Mouse (Mus musculus): Measurements from ENCODE around the gene Sema3f. TPM values are rescaled to one million over a fixed set of nuclear protein-coding genes. Genes with fewer than 3 reads are reported as not detected.
A peak's percentile ranks its signal among the peaks of the same experiment; 100 is the strongest.

Sema3f gene
- polyA plus RNA-seq, 1 experiment: 88.1 TPM

- H3K4me1 ChIP-seq (ENCODE audit: control insufficient read depth, insufficient read depth, low read length): peaks cover 41% of the 10 kb centered on the region
- peak overlapping the region; percentile 75 for H3K27ac ChIP-seq (ENCODE audit: insufficient read depth, low read length)
- no peak overlapping the region for H3K4me3 ChIP-seq (ENCODE audit: insufficient read depth, low read length)
- TF ChIP-seq CTCF (IDR thresholded peaks at IDR 0.05; ENCODE audit: borderline replicate concordance, insufficient read depth, low read length): no peak
- TF ChIP-seq POLR2A (IDR thresholded peaks at IDR 0.05; ENCODE audit: low read depth, low read length): no peak
Observed at GRCm38 (mm10) chr9:107703337-107704122, 6.7 kb downstream of the Sema3f start.

- Histone ChIP-seq H3K4me3 (ENCODE audit: insufficient read depth, low read length) (no peak overlapping the region), H3K27ac (ENCODE audit: insufficient read depth, low read length) (peak overlapping the region; percentile 75), H3K4me1 (ENCODE audit: control insufficient read depth, insufficient read depth, low read length) (peaks cover 41% of the 10 kb centered on the region)
- TF ChIP-seq CTCF (IDR thresholded peaks at IDR 0.05; ENCODE audit: borderline replicate concordance, insufficient read depth, low read length) (no peak), POLR2A (IDR thresholded peaks at IDR 0.05; ENCODE audit: low read depth, low read length) (no peak)
Observed at GRCm38 (mm10) chr9:107702606-107703185, 7.6 kb downstream of the Sema3f start.

- Histone ChIP-seq H3K27ac (ENCODE audit: insufficient read depth, low read length) (peak overlapping the region; percentile 91), H3K4me1 (ENCODE audit: control insufficient read depth, insufficient read depth, low read length) (peaks cover 37% of the 10 kb centered on the region), H3K4me3 (ENCODE audit: insufficient read depth, low read length) (no peak overlapping the region)
- TF ChIP-seq POLR2A (IDR thresholded peaks at IDR 0.05; ENCODE audit: low read depth, low read length) (peak; percentile 37; the same call in 1 of the 2 replicates), CTCF (IDR thresholded peaks at IDR 0.05; ENCODE audit: borderline replicate concordance, insufficient read depth, low read length) (no peak)
Observed at GRCm38 (mm10) chr9:107701594-107701993, 8.7 kb downstream of the Sema3f start.

GRCm38 (mm10) chr9:107700114-107700571 lies 10.1 kb downstream of the Sema3f start:
- TF ChIP-seq POLR2A (IDR thresholded peaks at IDR 0.05; ENCODE audit: low read depth, low read length) (no peak), CTCF (IDR thresholded peaks at IDR 0.05; ENCODE audit: borderline replicate concordance, insufficient read depth, low read length) (no peak)
- Histone ChIP-seq H3K27ac (ENCODE audit: insufficient read depth, low read length) (peak overlapping the region; percentile 91), H3K4me3 (ENCODE audit: insufficient read depth, low read length) (no peak overlapping the region), H3K4me1 (ENCODE audit: control insufficient read depth, insufficient read depth, low read length) (peaks cover 37% of the 10 kb centered on the region)

GRCm38 (mm10) chr9:107699376-107699980 lies 10.8 kb downstream of the Sema3f start:
- TF ChIP-seq POLR2A (IDR thresholded peaks at IDR 0.05; ENCODE audit: low read depth, low read length) (no peak), CTCF (IDR thresholded peaks at IDR 0.05; ENCODE audit: borderline replicate concordance, insufficient read depth, low read length) (no peak)
- Histone ChIP-seq H3K4me1 (ENCODE audit: control insufficient read depth, insufficient read depth, low read length) (peaks cover 37% of the 10 kb centered on the region), H3K4me3 (ENCODE audit: insufficient read depth, low read length) (no peak overlapping the region), H3K27ac (ENCODE audit: insufficient read depth, low read length) (peak overlapping the region; percentile 91)

GRCm38 (mm10) chr9:107698611-107699190 lies 11.6 kb downstream of the Sema3f start:
- TF ChIP-seq CTCF (IDR thresholded peaks at IDR 0.05; ENCODE audit: borderline replicate concordance, insufficient read depth, low read length) (no peak), POLR2A (IDR thresholded peaks at IDR 0.05; ENCODE audit: low read depth, low read length) (no peak)
- peak overlapping the region; percentile 21 for H3K27ac ChIP-seq (ENCODE audit: insufficient read depth, low read length)
- peaks cover 33% of the 10 kb centered on the region for H3K4me1 ChIP-seq (ENCODE audit: control insufficient read depth, insufficient read depth, low read length)
- H3K4me3 ChIP-seq (ENCODE audit: insufficient read depth, low read length): no peak overlapping the region

- TF ChIP-seq POLR2A (IDR thresholded peaks at IDR 0.05; ENCODE audit: low read depth, low read length) (no peak), CTCF (IDR thresholded peaks at IDR 0.05; ENCODE audit: borderline replicate concordance, insufficient read depth, low read length) (no peak)
Observed at GRCm38 (mm10) chr9:107697811-107698521, 12.3 kb downstream of the Sema3f start.

GRCm38 (mm10) chr9:107696845-107697610 lies 13.2 kb downstream of the Sema3f start:
- no peak for TF ChIP-seq CTCF (IDR thresholded peaks at IDR 0.05; ENCODE audit: borderline replicate concordance, insufficient read depth, low read length)
- TF ChIP-seq POLR2A (IDR thresholded peaks at IDR 0.05; ENCODE audit: low read depth, low read length): no peak
- no peak overlapping the region for H3K4me3 ChIP-seq (ENCODE audit: insufficient read depth, low read length)
- peaks cover 23% of the 10 kb centered on the region for H3K4me1 ChIP-seq (ENCODE audit: control insufficient read depth, insufficient read depth, low read length)
- no peak overlapping the region for H3K27ac ChIP-seq (ENCODE audit: insufficient read depth, low read length)

More at GRCm38 (mm10) chr9:107697811-107698521, 12.3 kb downstream of the Sema3f start:
- no peak overlapping the region for H3K4me3 ChIP-seq (ENCODE audit: insufficient read depth, low read length)
- H3K4me1 ChIP-seq (ENCODE audit: control insufficient read depth, insufficient read depth, low read length): peaks cover 29% of the 10 kb centered on the region
- no peak overlapping the region for H3K27ac ChIP-seq (ENCODE audit: insufficient read depth, low read length)
